Mouse (Mus musculus): Measurements from ENCODE around the gene Ppp1r13b. TPM values are rescaled to one million over a fixed set of nuclear protein-coding genes. Genes with fewer than 3 reads are reported as not detected.

The Ppp1r13b gene
- total RNA-seq, 2 experiments from 2014 or later: 21.1 to 21.5 TPM

- intact Hi-C loops (cut with DNase I): no loop called here
- peak in 1 of 2 experiments; percentile 56 for DNase-seq
Observed at GRCm38 (mm10) chr12:111927338-111927737, 19.4 kb upstream of the Ppp1r13b start.

DNA sequence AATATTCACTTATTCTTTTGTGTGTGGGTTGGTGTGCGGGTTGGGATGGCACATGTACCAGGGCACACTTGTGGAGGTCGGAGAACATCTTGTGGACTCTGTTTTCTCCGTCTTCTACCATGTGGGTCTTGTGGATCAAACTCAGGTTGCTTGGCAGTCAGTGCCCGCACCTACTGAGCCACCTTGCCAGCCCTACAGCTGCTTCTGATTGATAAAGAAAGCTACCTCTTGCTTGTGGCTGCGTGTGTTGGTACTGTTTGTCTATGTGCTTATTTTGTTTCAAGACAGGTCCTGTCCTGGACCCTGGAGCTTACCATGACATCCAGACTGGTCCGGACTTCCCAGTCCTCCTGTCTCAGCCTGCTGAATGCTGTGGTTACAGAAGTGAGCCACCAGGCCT lies 15.2 kb upstream of the Ppp1r13b start:
- intact Hi-C loops (cut with DNase I): no loop called here
- DNase-seq: no peak

GRCm38 (mm10) chr12:111920046-111920445 lies 12.1 kb upstream of the Ppp1r13b start:
- no peak for DNase-seq
- intact Hi-C loops (cut with DNase I): no loop called here

DNA sequence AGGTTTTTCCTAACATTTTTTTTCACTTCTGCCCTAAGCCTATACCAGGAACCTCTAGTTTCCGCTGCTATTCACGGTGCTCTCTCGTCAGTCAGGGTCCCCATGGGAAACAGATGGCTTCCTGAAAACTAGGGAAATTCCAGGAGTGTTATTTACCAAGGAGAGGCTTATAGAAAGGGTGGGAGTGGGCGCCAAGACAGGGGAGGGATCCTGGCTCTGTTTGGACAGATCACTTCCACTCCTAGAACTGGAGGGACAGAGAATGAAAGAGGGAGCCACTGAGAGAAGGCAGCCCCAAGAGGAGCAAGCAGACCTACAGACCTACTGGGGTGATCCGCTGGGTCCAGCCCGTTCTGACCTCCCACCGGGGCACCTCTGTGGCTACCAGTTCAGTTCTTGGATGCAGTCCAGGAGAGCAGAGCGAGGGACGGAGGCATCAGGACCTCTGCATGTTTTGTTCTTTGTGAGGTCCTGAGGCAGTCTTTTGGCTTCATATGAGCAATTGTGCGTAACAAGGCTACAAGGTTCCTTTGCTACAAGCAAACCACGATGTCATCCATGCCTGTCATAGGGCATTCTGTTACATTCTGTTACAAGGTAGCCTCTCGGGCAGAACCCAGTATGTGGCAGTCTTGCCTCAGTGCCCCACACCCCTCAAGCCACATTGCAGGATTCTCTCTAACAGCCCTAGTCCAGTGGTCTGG lies 8.8 kb upstream of the Ppp1r13b start:
- intact Hi-C loops (cut with DNase I): no loop called here
- DNase-seq: no peak

GRCm38 (mm10) chr12:111915781-111916180 lies 7.9 kb upstream of the Ppp1r13b start:
- no peak for DNase-seq
- intact Hi-C loops (cut with DNase I): loop anchor here (2.0 kb wide), 1 partner anchor 19 kb away; no protein-coding TSS in a partner anchor

DNA sequence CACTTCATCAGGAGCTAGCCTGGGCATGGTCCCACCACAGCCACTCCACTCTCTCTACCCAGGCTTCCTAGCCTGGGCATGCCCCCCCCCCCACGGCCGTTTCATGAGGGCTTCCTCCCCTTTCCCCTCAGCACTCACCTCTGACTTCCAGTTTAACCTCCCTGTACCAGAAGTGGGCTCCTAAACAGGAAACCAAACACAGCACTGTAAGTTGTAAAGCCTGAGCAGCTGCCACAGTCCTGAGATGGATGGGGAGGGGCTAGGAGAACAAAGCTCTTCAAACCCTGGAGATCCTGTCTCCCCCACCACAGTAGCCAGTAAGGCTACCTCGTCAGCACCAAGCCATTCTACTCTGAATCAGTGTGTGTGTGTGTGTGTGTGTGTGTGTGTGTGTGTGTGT lies 6.1 kb upstream of the Ppp1r13b start:
- no peak for DNase-seq
- intact Hi-C loops (cut with DNase I): loop anchor here (2.0 kb wide), 1 partner anchor 17 kb away; no protein-coding TSS in a partner anchor

GRCm38 (mm10) chr12:111912802-111913201 lies 4.9 kb upstream of the Ppp1r13b start:
- no peak for DNase-seq
- intact Hi-C loops (cut with DNase I): no loop called here

DNA sequence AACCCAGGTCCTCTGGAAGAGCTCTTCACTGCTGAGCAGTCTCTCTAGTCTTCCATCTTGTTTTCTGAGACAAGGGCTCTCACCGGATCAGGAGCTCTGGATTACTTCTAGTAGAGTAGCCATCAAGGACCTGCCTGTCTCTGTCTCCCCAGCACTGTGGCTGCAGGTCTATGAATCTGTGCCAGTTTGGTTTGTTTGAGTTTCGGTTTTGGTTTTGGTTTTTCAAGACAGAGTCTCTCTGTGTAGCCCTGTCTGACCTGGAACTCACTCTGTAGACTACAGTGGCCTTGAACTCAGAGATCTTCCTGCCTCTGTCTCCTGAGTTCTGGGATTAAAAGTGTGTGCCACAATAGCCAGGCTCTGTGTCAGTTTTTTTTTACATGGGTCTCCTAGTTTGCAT lies 3.9 kb upstream of the Ppp1r13b start:
- no peak for DNase-seq
- intact Hi-C loops (cut with DNase I): no loop called here

DNA sequence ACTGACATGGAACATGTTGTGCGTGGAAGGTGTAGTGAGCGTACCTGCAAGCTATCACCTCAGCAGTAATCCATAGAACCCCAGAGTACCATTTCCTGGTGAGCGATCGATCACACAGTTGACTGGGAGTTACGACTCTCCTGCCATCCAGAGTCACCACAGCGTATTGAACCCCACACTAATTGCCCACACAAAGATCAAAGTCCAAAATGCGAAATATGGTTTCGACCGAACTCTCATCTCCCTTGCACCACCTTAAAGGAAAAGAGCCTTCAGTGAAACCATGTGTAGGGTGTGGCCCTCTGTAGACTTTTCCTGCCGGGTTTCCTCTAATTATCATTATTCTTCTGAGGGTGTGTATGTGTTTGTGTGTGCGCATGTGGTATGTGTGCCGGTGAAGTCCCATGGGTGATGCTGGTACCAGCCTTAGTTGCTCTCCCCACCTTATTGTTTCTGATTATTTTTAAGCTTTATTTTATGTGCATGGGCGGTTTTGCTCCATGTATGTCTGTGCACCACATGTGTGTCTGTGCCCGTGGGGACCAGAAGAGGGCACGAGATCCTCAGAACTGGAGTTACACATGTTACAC lies 3.4 kb upstream of the Ppp1r13b start:
- intact Hi-C loops (cut with DNase I): no loop called here
- no peak for DNase-seq

GRCm38 (mm10) chr12:111908997-111909550 lies 1.2 kb upstream of the Ppp1r13b start:
- intact Hi-C loops (cut with DNase I): loop anchor here (2.0 kb wide), 1 partner anchor 36 kb away; no protein-coding TSS in a partner anchor
- no peak for DNase-seq

- DNase-seq: peak; percentile 72 to 81
- intact Hi-C loops (cut with DNase I): loop anchor here (2.0 kb wide), 1 partner anchor 29 kb away; no protein-coding TSS in a partner anchor
Observed at GRCm38 (mm10) chr12:111907421-111907891, 454 bp downstream of the Ppp1r13b start.

DNA sequence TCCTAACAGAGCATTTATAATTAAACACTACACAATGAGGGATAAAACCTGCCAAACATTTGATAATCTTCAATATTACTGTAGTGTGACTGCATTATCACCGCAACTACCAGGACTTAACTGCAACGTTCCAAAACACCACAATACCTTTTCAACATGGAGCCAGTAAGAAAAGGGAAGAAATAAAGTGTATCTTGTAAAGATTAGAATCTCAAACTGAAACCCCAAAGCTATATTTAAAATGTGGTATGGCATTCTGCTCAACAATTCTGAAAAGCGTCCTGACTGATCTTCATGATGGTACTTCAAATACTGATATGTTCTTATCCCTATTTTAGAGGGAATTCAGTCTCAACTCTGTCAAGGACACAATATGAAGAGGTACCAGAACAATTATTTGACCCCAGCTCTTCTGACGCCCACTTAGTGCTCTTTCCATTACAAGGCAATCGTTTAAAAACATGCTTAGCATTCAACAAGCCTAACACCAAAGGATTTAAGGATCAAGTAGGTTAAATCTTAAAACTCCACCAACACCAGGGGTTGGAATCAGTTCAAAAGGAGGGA lies 1.5 kb downstream of the Ppp1r13b start:
- DNase-seq: no peak
- intact Hi-C loops (cut with DNase I): loop anchor here (2.0 kb wide), 1 partner anchor 28 kb away; no protein-coding TSS in a partner anchor

DNA sequence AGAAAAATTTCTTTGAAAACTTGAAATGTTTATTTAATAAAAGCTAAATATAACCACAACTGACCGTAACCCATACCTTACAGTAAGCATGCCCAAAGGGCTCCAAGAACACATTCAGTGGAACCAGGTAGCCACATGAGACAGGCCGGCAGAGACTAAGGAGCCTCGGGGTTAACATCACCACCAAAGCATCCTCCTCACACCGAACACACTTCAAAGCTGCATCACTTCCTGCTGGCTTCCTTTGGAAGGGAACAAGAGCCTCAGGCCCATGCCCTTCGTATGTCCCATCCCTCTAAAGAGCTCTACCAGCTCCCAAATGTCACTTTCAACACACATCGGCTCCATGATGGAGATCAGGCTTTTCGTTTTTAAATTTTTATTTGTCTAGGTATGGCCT lies 5.4 kb downstream of the Ppp1r13b start:
- intact Hi-C loops (cut with DNase I): loop anchor here (2.0 kb wide), 1 partner anchor 18 kb away; no protein-coding TSS in a partner anchor

GRCm38 (mm10) chr12:111901105-111901875 lies 6.6 kb downstream of the Ppp1r13b start:
- no peak for DNase-seq
- intact Hi-C loops (cut with DNase I): no loop called here

More for the DNA sequence above, 5.4 kb downstream of the Ppp1r13b start:
- DNase-seq: no peak

- intact Hi-C loops (cut with DNase I): no loop called here
- no peak for DNase-seq
Observed at GRCm38 (mm10) chr12:111899646-111900045, 8.3 kb downstream of the Ppp1r13b start.

DNA sequence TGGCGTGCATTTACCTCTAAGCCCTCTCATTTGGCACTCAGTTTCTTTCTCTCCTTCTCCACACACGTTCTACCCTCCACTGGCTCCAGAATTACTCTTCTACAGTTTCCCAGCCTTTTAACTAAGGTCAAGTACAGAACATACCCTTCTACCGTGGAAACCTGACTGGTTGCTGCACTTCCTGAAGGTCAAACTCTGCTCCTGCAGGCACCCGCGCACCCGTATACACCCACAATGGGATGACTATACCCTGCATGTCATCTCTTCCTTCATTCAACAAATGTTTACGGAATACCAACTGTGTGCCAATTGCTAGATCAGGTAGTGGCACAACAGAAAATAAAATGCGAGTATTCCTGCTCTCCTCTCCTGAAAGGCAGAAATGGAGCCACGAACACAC lies 9.2 kb downstream of the Ppp1r13b start:
- intact Hi-C loops (cut with DNase I): no loop called here
- DNase-seq: no peak

DNA sequence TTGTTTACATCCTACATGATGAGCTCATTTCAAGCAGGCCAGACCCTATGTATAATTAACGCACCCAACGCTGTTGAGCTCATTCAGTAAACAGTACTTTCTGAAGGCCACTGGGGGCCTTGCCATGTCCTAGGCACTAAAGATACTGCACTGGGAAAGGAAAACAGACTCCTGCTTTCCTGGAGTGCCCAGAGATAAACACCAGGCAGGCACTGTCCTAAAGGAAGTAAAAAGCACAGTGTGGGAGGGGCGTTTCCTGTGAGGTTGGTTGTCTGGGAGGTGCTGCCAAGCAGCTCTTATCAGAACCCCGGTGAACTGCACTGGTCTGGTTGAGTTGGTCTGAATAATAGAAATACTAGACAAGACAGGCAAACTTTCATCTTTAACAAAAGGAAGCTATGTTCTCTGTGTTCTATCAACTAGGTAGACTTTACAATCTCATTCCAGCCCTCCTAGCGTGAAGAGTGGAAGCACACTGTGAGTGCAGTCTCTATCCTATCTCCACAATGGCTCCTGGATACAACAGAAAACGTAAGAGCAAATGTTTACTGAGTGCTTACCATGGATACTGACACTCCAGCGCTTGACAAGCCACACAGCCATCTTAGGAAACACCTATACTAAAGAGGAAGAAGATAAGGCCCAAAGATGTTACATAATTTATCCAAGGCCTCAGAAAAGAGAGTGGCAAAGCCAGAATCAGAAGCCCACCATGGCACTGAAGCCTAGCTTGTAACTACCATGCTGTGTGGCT lies 10.8 kb downstream of the Ppp1r13b start:
- intact Hi-C loops (cut with DNase I): loop anchor here (2.0 kb wide), 1 partner anchor 18 kb away; no protein-coding TSS in a partner anchor
- DNase-seq: peak in 1 of 2 experiments; percentile 42

- peak; percentile 68 to 73 for DNase-seq
- intact Hi-C loops (cut with DNase I): no loop called here
Observed at GRCm38 (mm10) chr12:111894082-111894481, 13.8 kb downstream of the Ppp1r13b start.

DNA sequence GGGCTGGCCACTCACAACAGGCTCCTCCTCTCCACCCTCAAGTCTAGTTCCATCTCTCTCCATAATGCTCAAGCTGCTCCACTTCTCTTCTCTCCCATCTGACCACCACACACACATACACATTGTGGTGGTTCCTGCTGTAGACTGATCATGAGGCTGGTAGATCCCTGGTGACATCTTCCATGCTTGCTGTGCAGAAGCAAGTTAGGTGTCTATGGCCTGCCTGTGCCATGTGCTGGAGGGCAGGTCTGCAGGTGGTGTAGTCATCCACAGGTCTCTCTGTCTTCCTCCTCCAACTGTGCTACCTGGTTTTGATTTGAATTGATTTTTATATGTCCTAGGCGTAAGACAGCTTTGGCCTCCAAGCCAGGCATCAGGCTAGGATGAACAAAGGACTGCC lies 14.9 kb downstream of the Ppp1r13b start:
- no peak for DNase-seq
- intact Hi-C loops (cut with DNase I): no loop called here

- DNase-seq: no peak
- intact Hi-C loops (cut with DNase I): no loop called here
Observed at GRCm38 (mm10) chr12:111891800-111892199, 16.1 kb downstream of the Ppp1r13b start.

Measured in heart, postnatal 14 days (tissue).